Mouse (Mus musculus): Measurements from ENCODE around the gene Dgki. TPM values are rescaled to one million over a fixed set of nuclear protein-coding genes. Genes with fewer than 3 reads are reported as not detected.

Gene Dgki
- polyA plus RNA-seq, 1 experiment from 2014 or later, result 9.2 TPM

GRCm38 (mm10) chr6:36845288-36845687 is 454.7 kb downstream of the Dgki start:
- Histone ChIP-seq H3K4me2 (ENCODE audit: low read length) (no peak overlapping the region), H3K27ac (replicated peaks; ENCODE audit: low read depth, low read length) (no peak overlapping the region), H3K9ac (replicated peaks; ENCODE audit: low read length) (no peak overlapping the region), H3K27me3 (ENCODE audit: control insufficient read depth, insufficient read depth, low read length) (no peaks in the 10 kb centered on the region), H3K4me3 (replicated peaks; ENCODE audit: low read depth, low read length) (no peak overlapping the region), H3K4me1 (ENCODE audit: control insufficient read depth, insufficient read depth, low read length) (peaks cover 5% of the 10 kb centered on the region; the same call in 1 of the 2 replicates), H3K9me3 (ENCODE audit: control insufficient read depth, low read length) (no peaks in the 10 kb centered on the region), H3K36me3 (ENCODE audit: control insufficient read depth, insufficient read depth, low read length) (peaks cover 7% of the 10 kb centered on the region)
- ATAC-seq (ENCODE audit: low FRiP score, low TSS enrichment) (no peak), DNase-seq (no peak)
- 83% methylated on average over 1 of the region's 1 CpGs for WGBS

GRCm38 (mm10) chr6:36844258-36844657 is 455.7 kb downstream of the Dgki start:
- Histone ChIP-seq H3K4me1 (ENCODE audit: control insufficient read depth, insufficient read depth, low read length) (no peaks in the 10 kb centered on the region), H3K36me3 (ENCODE audit: control insufficient read depth, insufficient read depth, low read length) (peaks cover 7% of the 10 kb centered on the region), H3K27ac (replicated peaks; ENCODE audit: low read depth, low read length) (no peak overlapping the region), H3K9ac (replicated peaks; ENCODE audit: low read length) (no peak overlapping the region), H3K4me3 (replicated peaks; ENCODE audit: low read depth, low read length) (no peak overlapping the region), H3K27me3 (ENCODE audit: control insufficient read depth, insufficient read depth, low read length) (no peaks in the 10 kb centered on the region), H3K4me2 (ENCODE audit: low read length) (no peak overlapping the region), H3K9me3 (ENCODE audit: control insufficient read depth, low read length) (no peaks in the 10 kb centered on the region)
- DNase-seq, result peak; percentile 20
- 79% methylated on average over 6 of the region's 6 CpGs for WGBS
- ATAC-seq (ENCODE audit: low FRiP score, low TSS enrichment), result no peak

GRCm38 (mm10) chr6:36843031-36843488 is 456.9 kb downstream of the Dgki start:
- DNase-seq (no peak), ATAC-seq (ENCODE audit: low FRiP score, low TSS enrichment) (no peak)
- Histone ChIP-seq H3K27ac (replicated peaks; ENCODE audit: low read depth, low read length) (no peak overlapping the region), H3K27me3 (ENCODE audit: control insufficient read depth, insufficient read depth, low read length) (no peaks in the 10 kb centered on the region), H3K9me3 (ENCODE audit: control insufficient read depth, low read length) (no peaks in the 10 kb centered on the region), H3K4me2 (ENCODE audit: low read length) (no peak overlapping the region), H3K9ac (replicated peaks; ENCODE audit: low read length) (no peak overlapping the region), H3K36me3 (ENCODE audit: control insufficient read depth, insufficient read depth, low read length) (peaks cover 7% of the 10 kb centered on the region), H3K4me3 (replicated peaks; ENCODE audit: low read depth, low read length) (no peak overlapping the region), H3K4me1 (ENCODE audit: control insufficient read depth, insufficient read depth, low read length) (no peaks in the 10 kb centered on the region)
- 79% methylated on average over 3 of the region's 3 CpGs for whole genome bisulfite sequencing

GRCm38 (mm10) chr6:36842101-36842922 is 457.7 kb downstream of the Dgki start:
- H3K36me3 ChIP-seq (ENCODE audit: control insufficient read depth, insufficient read depth, low read length), result peaks cover 7% of the 10 kb centered on the region
- no peaks in the 10 kb centered on the region for H3K27me3 ChIP-seq (ENCODE audit: control insufficient read depth, insufficient read depth, low read length)
- 88% methylated on average over 5 of the region's 5 CpGs for WGBS
- no peaks in the 10 kb centered on the region for H3K4me1 ChIP-seq (ENCODE audit: control insufficient read depth, insufficient read depth, low read length)
- H3K4me2 ChIP-seq (ENCODE audit: low read length), result no peak overlapping the region
- no peak overlapping the region for H3K9ac ChIP-seq (replicated peaks; ENCODE audit: low read length)
- H3K27ac ChIP-seq (replicated peaks; ENCODE audit: low read depth, low read length), result no peak overlapping the region
- DNase-seq (no peak), ATAC-seq (ENCODE audit: low FRiP score, low TSS enrichment) (no peak)
- no peak overlapping the region for H3K4me3 ChIP-seq (replicated peaks; ENCODE audit: low read depth, low read length)
- H3K9me3 ChIP-seq (ENCODE audit: control insufficient read depth, low read length), result no peaks in the 10 kb centered on the region

GRCm38 (mm10) chr6:36841701-36842100 is 458.3 kb downstream of the Dgki start:
- DNase-seq (no peak), ATAC-seq (ENCODE audit: low FRiP score, low TSS enrichment) (no peak)
- Histone ChIP-seq H3K9me3 (ENCODE audit: control insufficient read depth, low read length) (no peaks in the 10 kb centered on the region), H3K9ac (replicated peaks; ENCODE audit: low read length) (no peak overlapping the region), H3K4me1 (ENCODE audit: control insufficient read depth, insufficient read depth, low read length) (no peaks in the 10 kb centered on the region), H3K4me2 (ENCODE audit: low read length) (no peak overlapping the region), H3K27me3 (ENCODE audit: control insufficient read depth, insufficient read depth, low read length) (no peaks in the 10 kb centered on the region), H3K4me3 (replicated peaks; ENCODE audit: low read depth, low read length) (no peak overlapping the region), H3K36me3 (ENCODE audit: control insufficient read depth, insufficient read depth, low read length) (peaks cover 3% of the 10 kb centered on the region; the same call in 1 of the 2 replicates), H3K27ac (replicated peaks; ENCODE audit: low read depth, low read length) (no peak overlapping the region)
- 86% methylated on average over 3 of the region's 3 CpGs for WGBS

GRCm38 (mm10) chr6:36841174-36841573 is 458.8 kb downstream of the Dgki start:
- no peak for DNase-seq
- no peak for ATAC-seq (ENCODE audit: low FRiP score, low TSS enrichment)
- H3K9ac ChIP-seq (replicated peaks; ENCODE audit: low read length), result no peak overlapping the region
- no peak overlapping the region for H3K4me2 ChIP-seq (ENCODE audit: low read length)
- no peak overlapping the region for H3K4me3 ChIP-seq (replicated peaks; ENCODE audit: low read depth, low read length)
- no peaks in the 10 kb centered on the region for H3K27me3 ChIP-seq (ENCODE audit: control insufficient read depth, insufficient read depth, low read length)
- peaks cover 3% of the 10 kb centered on the region; the same call in 1 of the 2 replicates for H3K36me3 ChIP-seq (ENCODE audit: control insufficient read depth, insufficient read depth, low read length)
- H3K4me1 ChIP-seq (ENCODE audit: control insufficient read depth, insufficient read depth, low read length), result no peaks in the 10 kb centered on the region
- H3K27ac ChIP-seq (replicated peaks; ENCODE audit: low read depth, low read length), result no peak overlapping the region
- H3K9me3 ChIP-seq (ENCODE audit: control insufficient read depth, low read length), result no peaks in the 10 kb centered on the region

GRCm38 (mm10) chr6:36838747-36839146 is 461.2 kb downstream of the Dgki start:
- H3K27ac ChIP-seq (replicated peaks; ENCODE audit: low read depth, low read length), result no peak overlapping the region
- H3K27me3 ChIP-seq (ENCODE audit: control insufficient read depth, insufficient read depth, low read length), result no peaks in the 10 kb centered on the region
- H3K9me3 ChIP-seq (ENCODE audit: control insufficient read depth, low read length), result no peaks in the 10 kb centered on the region
- no peak for ATAC-seq (ENCODE audit: low FRiP score, low TSS enrichment)
- H3K36me3 ChIP-seq (ENCODE audit: control insufficient read depth, insufficient read depth, low read length), result no peaks in the 10 kb centered on the region
- no peaks in the 10 kb centered on the region for H3K4me1 ChIP-seq (ENCODE audit: control insufficient read depth, insufficient read depth, low read length)
- no peak overlapping the region for H3K9ac ChIP-seq (replicated peaks; ENCODE audit: low read length)
- WGBS, result 97% methylated on average over 1 of the region's 1 CpGs
- H3K4me3 ChIP-seq (replicated peaks; ENCODE audit: low read depth, low read length), result no peak overlapping the region
- no peak for DNase-seq
- no peak overlapping the region for H3K4me2 ChIP-seq (ENCODE audit: low read length)

GRCm38 (mm10) chr6:36835351-36835750 is 464.6 kb downstream of the Dgki start:
- DNase-seq (no peak), ATAC-seq (ENCODE audit: low FRiP score, low TSS enrichment) (no peak)
- Histone ChIP-seq H3K27me3 (ENCODE audit: control insufficient read depth, insufficient read depth, low read length) (no peaks in the 10 kb centered on the region), H3K4me3 (replicated peaks; ENCODE audit: low read depth, low read length) (no peak overlapping the region), H3K9ac (replicated peaks; ENCODE audit: low read length) (no peak overlapping the region), H3K36me3 (ENCODE audit: control insufficient read depth, insufficient read depth, low read length) (no peaks in the 10 kb centered on the region), H3K4me2 (ENCODE audit: low read length) (no peak overlapping the region), H3K4me1 (ENCODE audit: control insufficient read depth, insufficient read depth, low read length) (no peaks in the 10 kb centered on the region), H3K9me3 (ENCODE audit: control insufficient read depth, low read length) (no peaks in the 10 kb centered on the region), H3K27ac (replicated peaks; ENCODE audit: low read depth, low read length) (no peak overlapping the region)
- WGBS, result 83% methylated on average over 3 of the region's 3 CpGs

GRCm38 (mm10) chr6:36834695-36835265 is 465.2 kb downstream of the Dgki start:
- no peak overlapping the region for H3K4me2 ChIP-seq (ENCODE audit: low read length)
- no peaks in the 10 kb centered on the region for H3K4me1 ChIP-seq (ENCODE audit: control insufficient read depth, insufficient read depth, low read length)
- no peak overlapping the region for H3K27ac ChIP-seq (replicated peaks; ENCODE audit: low read depth, low read length)
- H3K9ac ChIP-seq (replicated peaks; ENCODE audit: low read length), result no peak overlapping the region
- ATAC-seq (ENCODE audit: low FRiP score, low TSS enrichment), result no peak
- H3K36me3 ChIP-seq (ENCODE audit: control insufficient read depth, insufficient read depth, low read length), result no peaks in the 10 kb centered on the region
- no peak overlapping the region for H3K4me3 ChIP-seq (replicated peaks; ENCODE audit: low read depth, low read length)
- no peak for DNase-seq
- WGBS, result 80% methylated on average over 4 of the region's 4 CpGs
- no peaks in the 10 kb centered on the region for H3K27me3 ChIP-seq (ENCODE audit: control insufficient read depth, insufficient read depth, low read length)
- no peaks in the 10 kb centered on the region for H3K9me3 ChIP-seq (ENCODE audit: control insufficient read depth, low read length)
